Mouse (Mus musculus) adrenal gland, adult (tissue): ENCODE data around the gene Mogs.
A peak's percentile ranks its signal among the peaks of the same experiment; 100 is the strongest.

Source experiments
- DNase-seq, 2 experiments: peaks; one replicate each; pipeline ENCODE4 v3.0.0; 2022 to 2023; ENCODE audit warnings: low spot score in 1 of 2; ENCODE audit not compliant: inconsistent age in 2 of 2

The Mogs gene

GRCm38 (mm10) chr6:83092416-83093127 lies 22.7 kb upstream of the Mogs start:
- peak in 1 of 2 experiments; percentile 64 for DNase-seq

GRCm38 (mm10) chr6:83095968-83096367 lies 19.3 kb upstream of the Mogs start:
- peak in 1 of 2 experiments; percentile 45 for DNase-seq

GRCm38 (mm10) chr6:83098411-83098810 lies 16.9 kb upstream of the Mogs start:
- peak; percentile 75 to 95 for DNase-seq

GRCm38 (mm10) chr6:83101316-83101687 lies 14.0 kb upstream of the Mogs start, which contains the start of the genes Ccdc142 and Gm42688:
Ccdc142 (plus strand) TSS chr6:83101601.
Gm42688 (plus strand) TSS chr6:83101617.
- peak; percentile 94 to 97 for DNase-seq

GRCm38 (mm10) chr6:83101688-83102556 lies 13.4 kb upstream of the Mogs start:
- peak; percentile 84 to 92 for DNase-seq

GRCm38 (mm10) chr6:83103130-83103650 lies 12.1 kb upstream of the Mogs start:
- DNase-seq, result no peak

GRCm38 (mm10) chr6:83104158-83104557 lies 11.1 kb upstream of the Mogs start:
- DNase-seq, result no peak

- peak; percentile 83 to 94 for DNase-seq
Measured at GRCm38 (mm10) chr6:83107566-83108400, 7.5 kb upstream of the Mogs start.

- DNase-seq, result peak; percentile 89 to 97
Measured at GRCm38 (mm10) chr6:83108762-83109668, 6.3 kb upstream of the Mogs start, which contains the start of gene Mrpl53. Mrpl53 (plus strand) TSS chr6:83109040.

- peak in 1 of 2 experiments; percentile 24 for DNase-seq
Measured at GRCm38 (mm10) chr6:83111510-83112136, 3.7 kb upstream of the Mogs start.

- no peak for DNase-seq
Measured at GRCm38 (mm10) chr6:83115682-83116372, 531 bp downstream of the Mogs start.

- peak in 1 of 2 experiments; percentile 62 for DNase-seq
Measured at GRCm38 (mm10) chr6:83116373-83117164, 1.3 kb downstream of the Mogs start.

GRCm38 (mm10) chr6:83117165-83117438 lies 1.8 kb downstream of the Mogs start:
- DNase-seq, result peak in 1 of 2 experiments; percentile 55

GRCm38 (mm10) chr6:83117616-83118015 lies 2.3 kb downstream of the Mogs start:
- DNase-seq, result peak in 1 of 2 experiments; percentile 79

- DNase-seq, result peak; percentile 21 to 51
Measured at GRCm38 (mm10) chr6:83118369-83118768, 3.1 kb downstream of the Mogs start.

- DNase-seq, result peak; percentile 22 to 62
Measured at GRCm38 (mm10) chr6:83118825-83119733, 3.8 kb downstream of the Mogs start.

GRCm38 (mm10) chr6:83119734-83120051 lies 4.4 kb downstream of the Mogs start:
- DNase-seq, result peak; percentile 50 to 77
